Mouse (Mus musculus): ENCODE data around the gene 2900092C05Rik. TPM values are rescaled to one million over a fixed set of nuclear protein-coding genes. Genes with fewer than 3 reads are reported as not detected.

The 2900092C05Rik gene
- total RNA-seq (2023): not detected

DNA sequence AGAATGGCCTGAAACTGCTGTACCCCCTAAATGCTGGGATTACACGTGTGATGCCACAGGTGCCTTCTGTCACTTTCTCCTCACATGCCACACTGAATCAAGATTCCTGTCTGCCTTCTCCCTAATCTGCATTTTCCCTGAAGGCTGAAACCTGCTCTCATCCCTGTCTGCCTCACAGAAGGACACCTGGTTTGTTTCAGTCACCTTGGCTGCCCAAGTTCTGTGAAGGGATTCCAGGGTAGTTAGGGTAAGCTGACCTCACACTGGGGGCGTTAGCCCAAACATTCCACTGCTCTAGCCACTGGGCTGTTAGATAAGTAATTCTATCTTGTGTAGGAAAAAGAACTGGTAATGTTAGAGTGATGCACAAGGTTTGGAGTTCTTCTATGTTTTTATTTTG lies at the start of gene 2900092C05Rik:
Gene 2900092C05Rik, plus strand, starts transcription at position 301 of the 400 bp plus-strand sequence.

GRCm38 (mm10) chr7:12478158-12479008 lies 33.9 kb upstream of the 2900092C05Rik start, which contains the start of gene Zfp606:
Zfp606 (plus strand) TSS chr7:12478293.

Other genes starting within 250 kb of the 2900092C05Rik start
- gene Vmn1r81, start 244.2 kb upstream of the 2900092C05Rik start, total RNA-seq (2023): not detected
- gene Vmn1r82, start 212.1 kb upstream of the 2900092C05Rik start, total RNA-seq (2023): not detected
- gene Vmn1r83, start 183.0 kb upstream of the 2900092C05Rik start, total RNA-seq (2023): under 1 TPM in 1 of 2 experiments, not detected in 1; 0.18 TPM
- not detected for gene Vmn1r84, start 143.2 kb upstream of the 2900092C05Rik start, total RNA-seq (2023)
- gene Zfp551, start 89.8 kb upstream of the 2900092C05Rik start, total RNA-seq (2023): under 1 TPM; 0.21 to 0.61 TPM
- 1 to 10 TPM; 2.9 to 4.4 TPM for gene Zfp606, start 34.2 kb upstream of the 2900092C05Rik start, total RNA-seq (2023)
- gene Vmn2r53, start 96.3 kb downstream of the 2900092C05Rik start, total RNA-seq (2023): under 1 TPM; 0.03 TPM
- gene Vmn2r54, start 127.8 kb downstream of the 2900092C05Rik start, total RNA-seq (2023): not detected
- not detected for gene Vmn2r55, start 172.5 kb downstream of the 2900092C05Rik start, total RNA-seq (2023)
- gene Vmn2r56, start 222.5 kb downstream of the 2900092C05Rik start, total RNA-seq (2023): not detected

Measured in monocyte, adult 59 days (primary cell).